Mouse (Mus musculus): ENCODE data around the gene Cyp17a1.

The Cyp17a1 gene

GRCm38 (mm10) chr19:46641420-46642085 lies 31.4 kb downstream of the Cyp17a1 start:
- DNase-seq = no peak

GRCm38 (mm10) chr19:46640780-46641179 lies 32.2 kb downstream of the Cyp17a1 start:
- DNase-seq = no peak

- DNase-seq = no peak
Measured at GRCm38 (mm10) chr19:46639496-46639895, 33.5 kb downstream of the Cyp17a1 start.

- DNase-seq = no peak
Measured at GRCm38 (mm10) chr19:46639053-46639452, 33.9 kb downstream of the Cyp17a1 start.

- DNase-seq = no peak
Measured at GRCm38 (mm10) chr19:46637598-46637997, 35.4 kb downstream of the Cyp17a1 start.

- no peak for DNase-seq
Measured at GRCm38 (mm10) chr19:46635766-46636165, 37.2 kb downstream of the Cyp17a1 start.

GRCm38 (mm10) chr19:46631637-46632036 lies 41.3 kb downstream of the Cyp17a1 start:
- no peak for DNase-seq

GRCm38 (mm10) chr19:46629807-46630206 lies 43.2 kb downstream of the Cyp17a1 start:
- DNase-seq = no peak

GRCm38 (mm10) chr19:46628403-46628802 lies 44.6 kb downstream of the Cyp17a1 start:
- DNase-seq = no peak

- DNase-seq = no peak
Measured at GRCm38 (mm10) chr19:46625519-46625918, 47.5 kb downstream of the Cyp17a1 start.

GRCm38 (mm10) chr19:46625015-46625414 lies 48.0 kb downstream of the Cyp17a1 start:
- no peak for DNase-seq

GRCm38 (mm10) chr19:46623790-46624772 lies 48.9 kb downstream of the Cyp17a1 start:
- DNase-seq = no peak

- no peak for DNase-seq
Measured at GRCm38 (mm10) chr19:46623194-46623667, 49.7 kb downstream of the Cyp17a1 start.

- no peak for DNase-seq
Measured at GRCm38 (mm10) chr19:46622659-46623193, 50.2 kb downstream of the Cyp17a1 start.

GRCm38 (mm10) chr19:46621236-46622183 lies 51.5 kb downstream of the Cyp17a1 start:
- no peak for DNase-seq

GRCm38 (mm10) chr19:46620016-46620808 lies 52.8 kb downstream of the Cyp17a1 start:
- DNase-seq = peak in 1 of 2 experiments; percentile 34

GRCm38 (mm10) chr19:46619518-46619917 lies 53.5 kb downstream of the Cyp17a1 start:
- DNase-seq = no peak

GRCm38 (mm10) chr19:46619001-46619400 lies 54.0 kb downstream of the Cyp17a1 start:
- DNase-seq = no peak

GRCm38 (mm10) chr19:46618322-46618721 lies 54.6 kb downstream of the Cyp17a1 start:
- no peak for DNase-seq

GRCm38 (mm10) chr19:46617361-46617760 lies 55.6 kb downstream of the Cyp17a1 start:
- DNase-seq = no peak

Measured in thymus, postnatal 36 days (tissue).